Mouse (Mus musculus) adrenal gland, adult 2 months (tissue): ENCODE measurements around the gene Olfr1052. TPM values are rescaled to one million over a fixed set of nuclear protein-coding genes. Genes with fewer than 3 reads are reported as not detected.
"Not testable (repeated sequence)": the region's sequence is repeated elsewhere in the genome, so short reads cannot be mapped to it uniquely, and the experiment has no call there.

ENCODE experiments used
- DNase-seq: peaks from one replicate; pipeline ENCODE4 v3.0.0; 2021
- long read RNA-seq: library from polyadenylated mRNA; stranded (forward); transcript quantifications from one replicate; pipeline ENCODE4 v2.0.0, GENCODE M21; 2021
- polyA plus RNA-seq: library from polyadenylated mRNA; depleted of rRNA; stranded (reverse); fragments of >200 nt; gene quantifications from 2 replicates; pipeline ENCODE4 v1.2.3, GENCODE M21; 2012; rRNA removed
- total RNA-seq, 2 experiments: library from RNA; stranded (reverse); gene quantifications; 2 replicates each; pipeline ENCODE4 v1.2.3; 2021

Gene Olfr1052
- total RNA-seq (not detected), polyA plus RNA-seq (not detected in 2 replicates)
- long read RNA-seq = 0 reads

DNA sequence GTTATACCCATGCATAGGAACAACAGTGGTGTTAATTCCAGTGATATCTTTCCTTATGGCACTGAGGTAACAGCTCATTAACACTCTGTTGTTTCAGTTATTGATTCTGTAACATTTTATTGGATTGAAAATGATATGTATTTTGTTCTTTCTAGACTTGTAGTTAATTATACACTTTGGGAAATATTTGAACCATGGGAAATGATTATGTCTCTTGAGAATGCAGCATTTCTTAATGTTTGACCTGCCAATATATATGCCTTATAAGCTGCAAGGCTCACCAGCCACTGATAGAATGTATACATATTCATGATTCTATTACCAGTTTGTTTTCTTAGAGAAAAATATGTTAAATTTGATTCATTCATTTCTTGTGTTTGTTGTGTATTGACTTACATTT, at the start of gene Olfr1052:
Gene Olfr1052, plus strand, starts transcription at position 301 of the 400 bp plus-strand sequence.
- DNase-seq = no peak

DNA sequence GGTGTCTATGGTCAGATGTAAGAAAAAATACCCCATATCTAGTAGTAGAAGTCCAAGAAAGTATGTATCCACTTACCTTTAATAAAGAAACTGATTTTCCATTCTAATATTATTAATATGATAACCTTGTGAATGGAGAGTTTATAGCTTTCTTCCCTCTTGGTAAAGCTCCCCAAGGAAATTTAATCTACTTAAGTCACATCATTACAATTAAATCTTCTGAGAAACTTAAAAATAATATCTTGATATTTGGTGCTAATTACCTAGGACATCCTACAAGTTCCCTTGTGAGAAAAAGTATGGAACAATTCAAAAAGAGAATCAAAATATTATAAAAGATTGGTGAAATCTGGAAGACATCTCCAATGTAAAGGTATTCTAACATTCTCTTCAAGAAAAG, 34.0 kb upstream of the Olfr1052 start, which contains the start of gene Olfr1049:
Gene Olfr1049, minus strand, starts transcription at position 101 of the 400 bp plus-strand sequence.
- not testable (repeated sequence) for DNase-seq

DNA sequence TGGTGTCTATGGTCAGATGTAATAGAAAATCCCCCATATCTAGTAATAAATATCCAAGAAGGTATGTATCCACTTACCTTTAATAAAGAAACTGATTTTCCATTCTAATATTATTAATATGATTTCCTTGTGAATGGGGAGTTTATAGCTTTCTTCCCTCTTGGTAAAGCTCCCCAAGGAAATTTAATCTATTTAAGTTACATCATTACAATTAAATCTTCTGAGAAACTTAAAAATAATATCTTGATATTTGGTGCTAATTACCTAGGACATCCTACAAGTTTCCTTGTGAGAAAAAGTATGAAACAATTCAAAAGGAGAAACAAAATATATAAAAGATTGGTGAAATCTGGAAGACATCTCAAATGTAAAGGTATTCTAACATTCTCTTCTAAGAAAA, 13.3 kb upstream of the Olfr1052 start, which contains the start of gene Olfr1051:
Gene Olfr1051, minus strand, starts transcription at position 101 of the 400 bp plus-strand sequence.
- DNase-seq = not testable (repeated sequence)

DNA sequence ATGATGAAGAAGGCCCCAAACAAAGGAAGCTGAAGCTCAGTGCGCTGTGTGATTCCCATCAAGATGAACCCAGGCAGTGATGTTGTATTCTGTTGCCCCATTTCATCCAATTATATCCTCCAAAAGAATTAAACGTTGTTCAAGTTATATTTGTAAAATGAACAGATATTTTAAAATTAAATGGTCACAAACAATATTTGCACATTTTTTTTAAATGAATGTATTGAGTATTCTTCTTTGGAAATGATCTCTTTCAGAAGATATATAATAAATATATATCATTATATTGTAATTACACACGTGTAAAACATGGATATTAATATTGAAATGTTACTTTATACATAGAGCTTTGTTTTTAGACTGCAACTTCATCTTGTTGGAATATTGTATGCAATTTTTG, 22.9 kb downstream of the Olfr1052 start, which contains the start of gene Olfr1053:
Gene Olfr1053, minus strand, starts transcription at position 101 of the 400 bp plus-strand sequence.
- DNase-seq = no peak

DNA sequence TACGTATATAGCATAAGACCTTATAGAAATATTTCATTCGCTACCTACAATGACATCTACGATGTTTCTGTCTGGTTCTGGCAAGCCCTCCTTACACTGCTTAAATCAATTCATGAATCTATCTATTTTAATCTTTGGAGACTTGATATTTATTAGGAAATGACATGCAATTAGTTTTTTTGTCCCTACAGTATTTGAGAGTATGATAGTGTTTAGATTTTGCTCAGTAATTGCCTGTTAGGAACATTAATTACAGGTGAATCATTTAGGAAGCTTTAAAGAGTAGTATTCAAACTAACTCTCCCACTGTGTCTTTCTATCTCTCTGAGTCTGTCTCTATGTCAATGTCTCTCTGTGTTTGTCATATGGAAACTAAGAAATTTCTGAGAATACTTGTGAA, 43.1 kb downstream of the Olfr1052 start, which contains the start of gene Olfr1054:
Gene Olfr1054, minus strand, starts transcription at position 101 of the 400 bp plus-strand sequence.
- DNase-seq = no peak

Other genes with a start within 250 kb of the Olfr1052 start
- gene Olfr1034, start 246.6 kb upstream of the Olfr1052 start, total RNA-seq = under 1 TPM; 0.10 to 0.52 TPM
- 0.07 TPM in 2 replicates for gene Olfr1034, start 246.6 kb upstream of the Olfr1052 start, polyA plus RNA-seq
- not detected for gene Olfr1036, start 218.5 kb upstream of the Olfr1052 start, total RNA-seq
- not detected in 2 replicates for gene Olfr1036, start 218.5 kb upstream of the Olfr1052 start, polyA plus RNA-seq
- gene Olfr1037, start 205.1 kb upstream of the Olfr1052 start, total RNA-seq = not detected
- gene Olfr1037, start 205.1 kb upstream of the Olfr1052 start, polyA plus RNA-seq = not detected in 2 replicates
- gene Olfr1039, start 156.5 kb upstream of the Olfr1052 start, total RNA-seq = not detected
- gene Olfr1039, start 156.5 kb upstream of the Olfr1052 start, polyA plus RNA-seq = not detected in 2 replicates
- gene Olfr1040, start 145.7 kb upstream of the Olfr1052 start, total RNA-seq = not detected
- gene Olfr1040, start 145.7 kb upstream of the Olfr1052 start, polyA plus RNA-seq = not detected in 2 replicates
- not detected for gene Olfr1042, start 130.6 kb upstream of the Olfr1052 start, total RNA-seq
- not detected in 2 replicates for gene Olfr1042, start 130.6 kb upstream of the Olfr1052 start, polyA plus RNA-seq
- not detected for gene Olfr1043, start 124.9 kb upstream of the Olfr1052 start, total RNA-seq
- gene Olfr1043, start 124.9 kb upstream of the Olfr1052 start, polyA plus RNA-seq = not detected in 2 replicates
- gene Olfr1044, start 114.6 kb upstream of the Olfr1052 start, total RNA-seq = not detected
- gene Olfr1044, start 114.6 kb upstream of the Olfr1052 start, polyA plus RNA-seq = not detected in 2 replicates
- gene Olfr52, start 106.8 kb upstream of the Olfr1052 start, total RNA-seq = not detected
- not detected in 2 replicates for gene Olfr52, start 106.8 kb upstream of the Olfr1052 start, polyA plus RNA-seq
- gene Olfr1045, start 89.4 kb upstream of the Olfr1052 start, total RNA-seq = not detected
- not detected in 2 replicates for gene Olfr1045, start 89.4 kb upstream of the Olfr1052 start, polyA plus RNA-seq
- not detected for gene Olfr1046, start 73.1 kb upstream of the Olfr1052 start, total RNA-seq
- not detected in 2 replicates for gene Olfr1046, start 73.1 kb upstream of the Olfr1052 start, polyA plus RNA-seq
- gene Olfr1047, start 61.1 kb upstream of the Olfr1052 start, total RNA-seq = not detected
- gene Olfr1047, start 61.1 kb upstream of the Olfr1052 start, polyA plus RNA-seq = not detected in 2 replicates
- gene Olfr1048, start 52.2 kb upstream of the Olfr1052 start, total RNA-seq = not detected
- gene Olfr1048, start 52.2 kb upstream of the Olfr1052 start, polyA plus RNA-seq = not detected in 2 replicates
- gene Olfr1049, start 34.1 kb upstream of the Olfr1052 start, total RNA-seq = not detected
- gene Olfr1049, start 34.1 kb upstream of the Olfr1052 start, polyA plus RNA-seq = not detected in 2 replicates
- gene Olfr1051, start 13.4 kb upstream of the Olfr1052 start, total RNA-seq = not detected
- not detected in 2 replicates for gene Olfr1051, start 13.4 kb upstream of the Olfr1052 start, polyA plus RNA-seq
- gene Olfr1053, start 22.8 kb downstream of the Olfr1052 start, total RNA-seq = not detected
- gene Olfr1053, start 22.8 kb downstream of the Olfr1052 start, polyA plus RNA-seq = not detected in 2 replicates
- gene Olfr1054, start 43.0 kb downstream of the Olfr1052 start, total RNA-seq = not detected
- gene Olfr1054, start 43.0 kb downstream of the Olfr1052 start, polyA plus RNA-seq = not detected in 2 replicates
- gene Olfr1055, start 57.8 kb downstream of the Olfr1052 start, total RNA-seq = not detected
- gene Olfr1055, start 57.8 kb downstream of the Olfr1052 start, polyA plus RNA-seq = not detected in 2 replicates
- not detected for gene Olfr1056, start 70.0 kb downstream of the Olfr1052 start, total RNA-seq
- gene Olfr1056, start 70.0 kb downstream of the Olfr1052 start, polyA plus RNA-seq = not detected in 2 replicates
- not detected for gene Olfr1057, start 85.9 kb downstream of the Olfr1052 start, total RNA-seq
- gene Olfr1057, start 85.9 kb downstream of the Olfr1052 start, polyA plus RNA-seq = not detected in 2 replicates
- gene Olfr1058, start 96.1 kb downstream of the Olfr1052 start, total RNA-seq = not detected
- not detected in 2 replicates for gene Olfr1058, start 96.1 kb downstream of the Olfr1052 start, polyA plus RNA-seq
- not detected for gene Olfr1061, start 121.6 kb downstream of the Olfr1052 start, total RNA-seq
- not detected in 2 replicates for gene Olfr1061, start 121.6 kb downstream of the Olfr1052 start, polyA plus RNA-seq
- not detected for gene Olfr1062, start 134.3 kb downstream of the Olfr1052 start, total RNA-seq
- not detected in 2 replicates for gene Olfr1062, start 134.3 kb downstream of the Olfr1052 start, polyA plus RNA-seq
- not detected for gene Olfr1065, start 158.1 kb downstream of the Olfr1052 start, total RNA-seq
- not detected in 2 replicates for gene Olfr1065, start 158.1 kb downstream of the Olfr1052 start, polyA plus RNA-seq
- gene Olfr1066, start 163.8 kb downstream of the Olfr1052 start, total RNA-seq = not detected
- not detected in 2 replicates for gene Olfr1066, start 163.8 kb downstream of the Olfr1052 start, polyA plus RNA-seq
- gene Olfr228, start 194.9 kb downstream of the Olfr1052 start, total RNA-seq = not detected
- not detected in 2 replicates for gene Olfr228, start 194.9 kb downstream of the Olfr1052 start, polyA plus RNA-seq
- gene Olfr1076, start 216.0 kb downstream of the Olfr1052 start, total RNA-seq = not detected
- not detected in 2 replicates for gene Olfr1076, start 216.0 kb downstream of the Olfr1052 start, polyA plus RNA-seq